Mouse (Mus musculus) gonadal fat pad, adult 2 months (tissue): Measurements from ENCODE around the gene Elovl6. TPM values are rescaled to one million over a fixed set of nuclear protein-coding genes. Genes with fewer than 3 reads are reported as not detected.

Experiments used
- DNase-seq: peaks from one replicate; pipeline ENCODE4 v3.0.0-alpha.2; 2012; ENCODE audit warnings: low read depth
- polyA plus RNA-seq: library from polyadenylated mRNA; depleted of rRNA; stranded (reverse); fragments of >200 nt; gene quantifications from 2 replicates; pipeline ENCODE4 v1.2.3, GENCODE M21; 2012

The Elovl6 gene
- polyA plus RNA-seq, 1 experiment, result 166 TPM

- DNase-seq, result no peak
Measured at GRCm38 (mm10) chr3:129647312-129647711, 115.2 kb downstream of the Elovl6 start.

GRCm38 (mm10) chr3:129648598-129648997 is 116.4 kb downstream of the Elovl6 start:
- no peak for DNase-seq

DNA sequence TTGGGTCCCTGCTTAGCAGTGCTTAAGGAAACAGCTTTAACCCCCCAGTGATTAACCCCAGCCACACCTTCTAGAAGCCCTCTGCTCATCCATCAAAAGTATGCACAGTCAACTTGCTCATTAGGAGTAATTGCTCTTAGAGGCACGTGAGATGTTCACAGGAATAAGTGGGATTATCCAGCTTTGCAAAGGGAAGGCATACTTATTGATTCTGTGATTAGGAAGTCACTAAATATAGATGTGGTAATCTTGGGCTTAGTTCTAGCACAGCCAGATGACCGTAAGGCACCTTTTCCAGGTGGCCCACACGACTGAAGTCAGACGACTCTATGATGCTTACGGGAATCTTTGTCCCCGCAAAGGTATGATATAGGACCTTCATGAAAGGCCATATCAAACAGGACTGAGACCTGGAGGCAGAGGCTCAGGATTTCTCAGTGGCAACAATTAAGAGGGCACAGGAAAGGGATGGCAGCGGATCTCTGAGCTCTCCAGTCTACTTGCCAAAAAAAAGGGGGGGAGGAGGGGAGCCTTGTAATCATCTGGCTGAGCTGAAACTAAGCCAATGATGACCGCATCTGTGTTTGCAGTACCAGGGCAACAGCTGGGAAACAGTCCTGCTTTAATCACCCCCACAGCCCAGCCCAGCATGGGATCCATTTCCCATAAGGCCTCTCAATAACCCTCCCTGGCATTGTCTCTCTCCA is 117.6 kb downstream of the Elovl6 start:
- DNase-seq, result no peak

DNA sequence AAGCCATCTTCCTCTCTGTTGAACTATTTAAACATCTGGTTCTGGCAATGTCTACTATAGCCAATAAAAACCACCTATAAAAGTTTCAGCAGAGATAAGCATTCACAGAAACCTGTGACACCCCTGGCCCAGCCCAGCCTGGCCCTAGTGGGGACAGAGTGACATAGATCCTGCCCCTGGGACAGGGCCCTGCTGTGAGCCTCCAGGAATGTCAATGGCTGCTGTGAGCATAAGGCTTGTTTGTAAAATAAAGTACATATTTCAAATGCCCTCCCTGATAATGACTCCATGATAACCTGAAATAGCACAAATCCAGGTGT is 118.1 kb downstream of the Elovl6 start:
- no peak for DNase-seq

- DNase-seq, result no peak
Measured at GRCm38 (mm10) chr3:129650931-129651330, 118.8 kb downstream of the Elovl6 start.

DNA sequence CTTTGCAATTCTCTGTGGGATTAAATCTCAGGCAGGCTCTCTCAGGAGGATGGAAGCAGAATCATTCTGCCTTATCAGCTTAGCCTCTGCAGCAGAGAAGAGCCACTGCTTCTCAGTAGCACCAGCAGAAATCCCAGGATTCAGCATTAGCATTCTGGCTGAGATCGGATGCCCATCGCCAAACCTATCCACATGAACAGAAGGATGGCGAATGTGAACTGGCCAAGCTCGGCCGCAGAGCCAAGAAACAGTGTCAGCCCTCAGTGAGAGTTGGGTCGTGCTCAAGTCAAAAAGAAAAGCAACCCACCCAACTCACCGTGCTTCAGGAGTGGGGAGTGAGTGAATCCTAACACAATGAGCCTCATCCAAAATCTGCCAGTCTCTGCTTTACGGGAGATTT is 119.6 kb downstream of the Elovl6 start:
- no peak for DNase-seq

DNA sequence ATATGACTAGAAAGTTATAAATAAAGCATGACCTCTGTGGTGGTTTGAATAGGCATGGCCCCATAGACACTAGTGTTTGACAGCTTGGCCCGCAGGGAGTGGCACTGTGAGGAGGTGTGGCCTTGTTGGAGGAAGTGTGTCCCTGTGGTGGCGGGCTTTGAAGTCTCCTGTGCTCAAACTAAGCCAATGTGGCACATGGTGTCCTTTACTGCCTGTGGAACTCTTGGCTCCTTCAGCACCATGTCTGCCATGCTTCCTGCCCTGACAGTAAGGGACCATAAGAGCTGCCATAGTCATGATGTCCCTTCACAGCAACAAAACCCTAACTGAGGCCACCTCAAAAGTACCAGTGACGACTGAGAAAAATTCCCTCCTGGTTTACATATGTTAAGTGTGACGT is 120.3 kb downstream of the Elovl6 start:
- no peak for DNase-seq

DNA sequence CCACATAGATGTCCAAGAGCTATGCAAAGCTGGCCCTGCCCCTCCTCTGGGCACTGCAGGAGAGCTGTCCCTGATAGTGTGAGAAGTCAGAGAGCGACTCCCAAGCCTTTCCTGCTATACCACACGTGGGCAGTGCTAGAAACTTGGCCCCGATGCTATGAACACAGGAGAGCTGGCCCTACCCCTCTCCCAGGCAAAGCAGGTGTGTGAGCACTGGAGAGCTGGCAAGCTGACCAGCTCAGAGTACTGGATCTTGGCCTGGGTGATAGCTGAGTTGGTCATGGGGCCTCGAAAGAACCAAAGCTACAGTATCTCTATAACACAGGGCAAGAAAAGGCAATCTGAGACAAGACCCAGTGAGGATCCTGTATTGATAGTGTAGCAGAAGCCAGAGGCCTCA is 124.4 kb downstream of the Elovl6 start:
- no peak for DNase-seq

GRCm38 (mm10) chr3:129657222-129657621 is 125.1 kb downstream of the Elovl6 start:
- DNase-seq, result no peak

GRCm38 (mm10) chr3:129657775-129658174 is 125.6 kb downstream of the Elovl6 start:
- no peak for DNase-seq

DNA sequence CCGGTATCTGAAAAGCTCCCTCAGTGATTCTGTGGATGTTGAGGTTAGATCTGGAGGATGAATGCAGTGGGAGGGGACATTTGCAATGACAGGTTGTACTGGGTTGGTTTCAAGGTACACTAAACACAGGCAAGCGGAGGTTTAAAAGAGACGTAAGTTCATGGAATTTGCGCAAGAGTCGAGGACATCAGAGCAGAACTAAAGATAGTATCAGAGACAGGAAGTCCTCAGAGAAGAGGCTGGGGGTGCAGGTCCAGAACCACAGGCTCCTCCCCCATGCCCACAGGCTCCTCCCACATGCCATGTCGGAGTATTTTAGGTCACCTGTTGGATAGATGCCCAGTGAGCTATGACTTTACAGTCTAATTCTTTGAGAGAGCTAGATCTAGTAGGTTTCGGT is 126.6 kb downstream of the Elovl6 start:
- DNase-seq, result no peak

DNA sequence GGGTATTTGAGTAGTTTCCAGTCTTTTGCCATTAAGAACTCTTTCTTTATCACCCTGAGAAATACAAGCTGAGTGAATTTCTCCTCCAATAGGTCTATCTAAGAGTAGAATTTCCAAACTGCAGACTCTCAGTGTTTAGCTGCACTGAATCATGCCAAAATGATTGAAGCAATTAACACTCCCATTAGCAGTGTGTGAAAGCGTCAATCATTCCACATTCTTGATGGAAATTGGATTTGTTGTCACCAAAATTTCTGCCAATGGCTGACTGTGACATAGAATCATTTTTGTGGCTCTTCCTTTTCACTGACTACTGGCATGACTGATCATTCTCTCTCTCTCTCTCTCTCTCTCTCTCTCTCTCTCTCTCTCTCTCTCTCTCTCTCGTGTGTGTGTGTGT is 131.8 kb downstream of the Elovl6 start:
- DNase-seq, result no peak

GRCm38 (mm10) chr3:129675923-129676322 is 143.8 kb downstream of the Elovl6 start:
- DNase-seq, result no peak

DNA sequence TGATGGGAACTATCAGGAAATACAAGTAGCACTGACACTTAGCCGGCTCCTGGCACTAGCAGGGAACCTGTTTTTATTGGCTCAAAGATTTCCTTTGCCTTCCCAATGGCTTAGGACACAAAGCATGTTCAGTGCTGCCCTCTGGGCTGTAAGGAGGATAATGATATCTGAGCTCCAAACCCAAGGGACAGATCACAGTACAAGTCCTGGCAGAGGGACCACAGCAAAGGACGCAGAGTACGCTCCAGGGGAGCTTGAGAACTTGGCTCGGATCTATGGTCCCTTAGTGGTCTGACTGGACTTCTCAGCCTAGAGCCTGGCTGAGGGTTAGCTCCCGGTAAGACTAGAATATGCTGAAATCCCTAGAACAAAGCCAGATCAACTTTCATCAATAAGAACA is 148.1 kb downstream of the Elovl6 start:
- DNase-seq, result peak; percentile 95

GRCm38 (mm10) chr3:129681841-129682240 is 149.7 kb downstream of the Elovl6 start:
- DNase-seq, result no peak

- DNase-seq, result no peak
Measured at GRCm38 (mm10) chr3:129682389-129682788, 150.2 kb downstream of the Elovl6 start.

DNA sequence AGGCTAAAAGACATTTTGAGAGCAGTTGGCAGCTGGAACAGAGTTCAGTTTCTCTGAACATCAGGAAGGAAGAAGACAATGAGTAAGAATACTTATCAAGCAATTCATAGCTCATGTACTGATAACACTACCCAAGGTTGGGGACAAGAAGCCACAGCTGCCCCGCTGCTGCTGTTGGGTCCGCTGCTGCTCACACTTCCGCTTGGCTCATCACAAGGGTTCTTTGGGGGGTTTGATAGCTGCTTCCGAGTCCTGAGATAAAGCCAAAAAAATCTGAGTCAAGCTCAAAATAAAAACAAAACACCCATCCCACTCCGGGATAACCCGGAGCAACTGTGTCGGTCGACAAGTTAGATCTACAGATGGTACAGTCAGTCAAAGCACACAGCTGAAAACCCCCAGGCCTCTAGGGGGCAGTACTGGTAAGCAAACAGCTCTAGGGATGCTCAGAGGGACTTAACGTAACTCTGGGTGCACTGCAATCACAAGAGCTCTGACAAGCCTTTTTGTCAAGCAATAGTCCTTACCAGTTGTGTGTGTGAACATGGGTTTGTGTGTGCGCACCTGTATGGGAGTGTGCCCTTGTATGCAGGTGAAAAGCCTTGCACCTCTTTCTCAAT is 151.0 kb downstream of the Elovl6 start:
- no peak for DNase-seq

DNA sequence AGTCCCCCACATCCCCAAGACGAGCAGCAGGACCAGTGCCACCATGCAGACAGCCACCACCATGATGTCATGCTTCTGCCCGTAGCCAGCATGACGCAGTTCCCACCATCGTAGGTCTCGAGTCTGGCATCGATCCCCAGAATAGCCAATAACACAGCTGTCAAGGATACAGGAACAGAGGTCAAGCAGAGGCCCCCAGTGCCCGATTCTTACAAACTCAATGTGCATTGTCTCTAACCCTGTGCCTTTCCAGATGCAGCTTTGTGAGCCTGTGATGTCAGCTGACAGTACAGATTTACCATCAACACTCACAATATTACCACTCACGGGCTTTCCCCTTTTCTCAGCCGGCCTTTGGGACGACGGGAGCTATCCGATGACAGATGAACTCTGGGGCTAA is 154.0 kb downstream of the Elovl6 start:
- DNase-seq, result no peak

DNA sequence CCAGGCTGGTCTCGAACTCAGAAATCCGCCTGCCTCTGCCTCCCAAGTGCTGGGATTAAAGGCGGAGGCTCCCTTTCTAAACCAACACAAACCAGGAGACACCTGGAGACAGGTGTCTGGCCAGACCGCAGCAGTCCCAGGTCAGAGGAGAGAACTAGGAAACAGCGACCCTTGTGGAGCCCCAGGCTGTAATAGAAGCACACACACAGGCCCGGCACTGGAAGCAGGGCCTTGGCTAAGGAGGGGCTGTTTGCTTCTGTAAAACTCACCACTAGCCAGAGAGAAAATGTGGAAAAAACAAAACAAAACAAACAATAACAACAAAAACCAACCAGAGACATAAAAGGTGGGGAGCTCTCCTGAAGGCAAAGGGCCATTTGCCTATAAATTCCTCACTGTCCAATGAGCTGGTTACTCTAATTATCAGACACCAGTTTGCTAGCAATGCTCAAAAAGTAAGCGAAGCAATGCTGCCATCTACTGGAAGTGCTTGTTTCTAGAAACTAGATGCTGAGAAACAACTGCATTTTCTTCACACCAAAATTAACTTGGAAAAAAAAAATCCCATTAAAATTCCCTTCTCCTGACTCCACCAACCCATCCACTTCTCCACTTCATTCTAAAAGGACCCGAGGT is 154.7 kb downstream of the Elovl6 start:
- DNase-seq, result no peak

DNA sequence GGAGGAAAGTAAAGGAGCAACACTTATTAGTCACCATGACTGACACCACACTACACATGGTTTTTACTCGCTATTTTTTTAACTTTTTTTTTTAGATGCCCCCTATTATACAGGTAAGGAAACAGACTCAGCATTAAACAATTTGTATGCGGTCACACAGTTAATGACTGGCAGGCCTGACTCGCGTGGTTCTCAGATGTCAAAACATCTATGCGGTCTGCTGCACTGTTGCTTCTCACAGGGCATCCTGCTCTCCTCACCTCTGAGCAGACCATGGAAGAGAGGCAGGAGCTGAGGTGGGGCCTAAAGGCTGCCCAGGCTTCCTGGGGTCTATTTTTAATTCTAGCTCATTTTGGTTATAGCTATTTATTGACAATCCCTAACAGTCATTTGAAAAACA is 155.3 kb downstream of the Elovl6 start:
- no peak for DNase-seq
